Mouse (Mus musculus) heart, embryonic 12.5 days (tissue): Measurements from ENCODE around the gene Olfr320. TPM values are rescaled to one million over a fixed set of nuclear protein-coding genes. Genes with fewer than 3 reads are reported as not detected.
"Not testable (repeated sequence)": the region's sequence is repeated elsewhere in the genome, so short reads cannot be mapped to it uniquely, and the experiment has no call there.

Experiments
- ATAC-seq: fragments of 200-750 bp; cut with Nextera tagmentation; 2 replicates; pipeline ENCODE4 v1.8.0; 2017; ENCODE audit warnings: moderate TSS enrichment, moderate library complexity; ENCODE audit not compliant: insufficient number of reproducible peaks, low FRiP score
- H3K27ac ChIP-seq: fragments of 300-500 bp; sonication (generic); 2 replicates; pipeline ENCODE4 v1.5.1; 2016; ENCODE audit warnings: mild to moderate bottlenecking, moderate library complexity; ENCODE audit not compliant: poor library complexity, severe bottlenecking
- H3K27me3 ChIP-seq: fragments of 300-500 bp; sonication (generic); replicated peaks from 2 replicates; pipeline ENCODE4 v1.6.1; 2016; ENCODE audit warnings: mild to moderate bottlenecking, moderate library complexity
- H3K36me3 ChIP-seq: fragments of 300-500 bp; sonication (generic); 2 replicates; pipeline ENCODE4 v1.6.1; 2016; ENCODE audit warnings: mild to moderate bottlenecking, moderate library complexity
- H3K4me1 ChIP-seq: fragments of 300-500 bp; sonication (generic); replicated peaks from 2 replicates; pipeline ENCODE4 v1.6.1; 2016; ENCODE audit warnings: mild to moderate bottlenecking
- H3K4me2 ChIP-seq: fragments of 300-500 bp; sonication (generic); 2 replicates; pipeline ENCODE4 v1.6.1; 2016; ENCODE audit warnings: mild to moderate bottlenecking, moderate library complexity
- H3K4me3 ChIP-seq: fragments of 300-500 bp; sonication (generic); 2 replicates; pipeline ENCODE4 v1.5.1; 2016; ENCODE audit warnings: mild to moderate bottlenecking
- H3K9ac ChIP-seq: fragments of 300-500 bp; sonication (generic); 2 replicates; pipeline ENCODE4 v1.6.1; 2016; ENCODE audit warnings: mild to moderate bottlenecking, moderate library complexity
- H3K9me3 ChIP-seq: fragments of 300-500 bp; sonication (generic); replicated peaks from 2 replicates; pipeline ENCODE4 v1.6.1; 2016; ENCODE audit warnings: mild to moderate bottlenecking, moderate library complexity
- WGBS: fragments of 180-500 bp; shearing (Covaris S2); methylation state at CpG from one replicate; pipeline ENCODE4 v1.1.7; 2016; 5-methylcytosine and 5-hydroxymethylcytosine counted together
- polyA plus RNA-seq: library from polyadenylated mRNA; unstranded; fragments of >200 nt; fragmentation: Nextera tagmentation; extraction: Ambion mirVana; gene quantifications from 2 replicates; pipeline ENCODE4 v1.2.1, GENCODE M21; 2016

Gene Olfr320
- polyA plus RNA-seq, 1 experiment from 2014 or later = not detected

DNA sequence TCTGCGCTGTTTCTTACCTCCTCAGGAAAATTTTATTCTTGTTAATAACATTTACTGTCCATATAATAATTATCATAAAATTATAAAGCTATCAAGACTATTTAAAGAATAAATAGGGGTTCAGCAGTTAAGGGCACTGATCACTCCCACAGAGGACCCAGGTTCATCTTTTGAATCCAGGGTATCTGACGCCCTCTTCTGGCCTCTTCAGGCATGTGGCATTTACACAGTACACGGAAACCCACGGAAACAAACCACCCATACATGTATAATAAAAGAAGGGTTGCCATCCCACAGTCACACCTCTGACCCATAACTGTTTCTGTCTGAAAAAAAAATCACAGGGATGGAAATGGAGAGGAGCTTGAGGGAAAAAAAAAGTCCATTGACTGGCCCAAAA lies 9.1 kb upstream of the Olfr320 start:
- H3K4me2 ChIP-seq = no peak overlapping the region
- no peaks in the 10 kb centered on the region for H3K36me3 ChIP-seq
- no peaks in the 10 kb centered on the region for H3K9me3 ChIP-seq
- no peaks in the 10 kb centered on the region for H3K27me3 ChIP-seq
- no peak overlapping the region for H3K4me3 ChIP-seq
- no peak overlapping the region for H3K9ac ChIP-seq
- H3K27ac ChIP-seq = no peak overlapping the region
- no peak for ATAC-seq
- WGBS = 51% methylated on average over 4 of the region's 4 CpGs
- no peaks in the 10 kb centered on the region for H3K4me1 ChIP-seq

DNA sequence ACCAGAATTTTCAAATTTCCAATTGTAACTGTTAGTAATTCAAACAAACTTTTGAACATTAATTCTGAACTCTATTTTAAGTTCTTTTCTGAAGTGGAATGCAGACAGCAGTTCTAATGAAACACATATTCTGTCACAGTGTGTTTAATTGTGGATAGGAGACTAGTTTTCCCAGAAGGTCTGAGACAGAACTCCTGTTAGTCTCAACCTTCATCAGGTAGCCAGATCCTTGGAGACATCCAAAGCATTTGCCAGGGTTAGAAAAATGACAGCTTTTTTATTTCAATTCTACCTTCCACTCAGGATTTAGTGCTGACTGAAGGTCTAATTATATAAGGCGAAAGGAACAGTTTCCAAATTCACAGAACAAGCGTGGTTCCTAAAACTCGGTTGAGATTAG lies 18.0 kb downstream of the Olfr320 start, which contains the start of gene Olfr319:
Gene Olfr319 (plus strand): TSS at position 301 of the 400 bp plus-strand sequence.
- Histone ChIP-seq H3K4me1 (no peaks in the 10 kb centered on the region), H3K4me2 (no peak within 1 kb of the TSS), H3K27ac (no peak within 1 kb of the TSS), H3K36me3 (no peaks in the 10 kb centered on the region), H3K4me3 (no peak within 1 kb of the TSS), H3K9me3 (peaks cover 14% of the 10 kb centered on the region), H3K9ac (no peak within 1 kb of the TSS), H3K27me3 (no peaks in the 10 kb centered on the region)
- 73% methylated on average over 3 of the region's 3 CpGs for WGBS
- no peak for ATAC-seq

DNA sequence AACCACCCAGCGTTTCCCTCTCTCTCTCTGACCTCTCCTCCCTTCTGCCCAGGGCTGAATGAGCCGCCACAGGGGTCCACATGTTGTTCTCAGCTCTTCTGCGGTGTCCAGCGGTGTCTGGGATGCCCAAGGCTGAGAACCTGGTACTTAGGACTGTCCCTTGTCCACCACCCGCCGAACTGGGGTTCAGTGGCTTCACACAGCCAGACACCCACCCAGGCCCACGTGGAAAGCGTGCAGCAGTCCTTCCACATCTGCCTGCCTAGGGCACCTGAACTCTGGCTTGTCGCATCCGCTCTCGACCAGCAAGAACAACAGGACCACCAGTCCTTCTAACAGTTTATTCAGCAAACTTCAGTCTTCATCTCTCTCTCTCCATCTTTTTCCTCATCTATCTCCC lies 28.2 kb downstream of the Olfr320 start:
- Histone ChIP-seq H3K4me3 (no peak overlapping the region), H3K27ac (no peak overlapping the region), H3K9me3 (no peaks in the 10 kb centered on the region), H3K9ac (no peak overlapping the region), H3K27me3 (no peaks in the 10 kb centered on the region), H3K36me3 (no peaks in the 10 kb centered on the region), H3K4me2 (no peak overlapping the region), H3K4me1 (no peaks in the 10 kb centered on the region)
- ATAC-seq = no peak
- 75% methylated on average over 11 of the region's 11 CpGs for WGBS

DNA sequence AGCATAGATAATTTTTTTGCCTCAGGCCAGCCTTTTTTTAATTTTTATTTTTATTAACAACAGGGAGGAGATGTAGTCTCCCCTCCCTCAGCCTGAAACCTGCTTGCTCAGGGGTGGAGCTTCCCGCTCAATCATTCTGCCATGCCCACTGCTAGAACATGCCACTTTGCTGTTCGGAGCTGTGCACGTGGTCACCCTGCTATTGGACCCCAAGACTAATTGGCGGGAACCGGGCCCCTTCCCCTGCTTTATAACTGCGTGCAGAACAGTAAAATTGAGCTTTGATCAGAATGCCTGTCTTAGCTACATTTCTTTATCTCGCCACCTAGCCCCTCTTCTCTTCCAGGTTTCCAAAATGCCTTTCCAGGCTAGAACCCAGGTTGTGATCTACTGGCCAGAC lies 36.8 kb downstream of the Olfr320 start:
- WGBS = 87% methylated on average over 7 of the region's 7 CpGs
- ATAC-seq, H3K4me3 ChIP-seq, H3K4me1 ChIP-seq, H3K9ac ChIP-seq, H3K36me3 ChIP-seq, H3K4me2 ChIP-seq, H3K9me3 ChIP-seq, H3K27me3 ChIP-seq, H3K27ac ChIP-seq: not testable (repeated sequence)

DNA sequence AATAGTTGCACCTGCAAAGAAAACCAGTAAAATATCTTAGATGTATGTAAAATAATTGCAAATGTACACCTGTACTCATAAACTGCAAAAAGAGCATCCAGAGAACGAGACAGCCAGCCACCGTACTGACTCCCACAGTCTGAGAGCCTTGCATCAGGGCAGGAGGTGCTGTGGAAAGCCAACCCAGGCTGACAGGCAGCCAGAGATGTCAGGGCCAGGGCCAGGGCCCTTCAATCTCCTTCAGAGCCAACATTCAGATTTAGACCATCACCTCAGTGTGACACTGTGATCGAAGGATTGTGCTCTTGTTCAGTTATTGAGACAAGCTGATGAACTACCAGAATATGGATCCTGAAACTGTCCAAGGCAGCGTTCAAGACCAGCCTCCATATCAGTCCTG lies 38.8 kb downstream of the Olfr320 start:
- Histone ChIP-seq H3K36me3 (no peaks in the 10 kb centered on the region), H3K4me3 (no peak overlapping the region), H3K9me3 (no peaks in the 10 kb centered on the region), H3K4me2 (no peak overlapping the region), H3K27me3 (no peaks in the 10 kb centered on the region), H3K27ac (no peak overlapping the region), H3K9ac (no peak overlapping the region), H3K4me1 (no peaks in the 10 kb centered on the region)
- no peak for ATAC-seq
- WGBS = 78% methylated on average over 4 of the region's 4 CpGs

DNA sequence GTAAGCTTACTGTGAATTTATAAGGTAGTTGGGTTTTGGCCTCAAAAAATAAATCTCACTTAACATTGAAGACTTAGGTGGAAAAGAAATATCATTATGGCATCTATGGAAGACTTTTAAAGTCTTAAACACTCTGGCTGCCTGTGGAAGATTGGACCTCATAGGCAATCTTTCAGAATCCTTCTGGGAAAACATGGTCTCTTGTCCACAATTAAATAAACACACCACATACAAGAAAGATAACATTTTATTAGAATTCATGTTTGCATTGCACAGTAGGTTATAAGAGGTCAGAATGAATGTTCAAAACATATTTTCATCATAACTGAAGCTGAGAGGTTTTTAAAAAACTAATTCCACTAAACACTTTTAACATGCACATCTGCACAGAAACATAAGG lies 43.0 kb downstream of the Olfr320 start, which contains the start of gene Olfr318:
Gene Olfr318 (minus strand): TSS at position 101 of the 400 bp plus-strand sequence.
- Histone ChIP-seq H3K4me2 (no peak within 1 kb of the TSS), H3K9ac (no peak within 1 kb of the TSS)
- no peak for ATAC-seq

DNA sequence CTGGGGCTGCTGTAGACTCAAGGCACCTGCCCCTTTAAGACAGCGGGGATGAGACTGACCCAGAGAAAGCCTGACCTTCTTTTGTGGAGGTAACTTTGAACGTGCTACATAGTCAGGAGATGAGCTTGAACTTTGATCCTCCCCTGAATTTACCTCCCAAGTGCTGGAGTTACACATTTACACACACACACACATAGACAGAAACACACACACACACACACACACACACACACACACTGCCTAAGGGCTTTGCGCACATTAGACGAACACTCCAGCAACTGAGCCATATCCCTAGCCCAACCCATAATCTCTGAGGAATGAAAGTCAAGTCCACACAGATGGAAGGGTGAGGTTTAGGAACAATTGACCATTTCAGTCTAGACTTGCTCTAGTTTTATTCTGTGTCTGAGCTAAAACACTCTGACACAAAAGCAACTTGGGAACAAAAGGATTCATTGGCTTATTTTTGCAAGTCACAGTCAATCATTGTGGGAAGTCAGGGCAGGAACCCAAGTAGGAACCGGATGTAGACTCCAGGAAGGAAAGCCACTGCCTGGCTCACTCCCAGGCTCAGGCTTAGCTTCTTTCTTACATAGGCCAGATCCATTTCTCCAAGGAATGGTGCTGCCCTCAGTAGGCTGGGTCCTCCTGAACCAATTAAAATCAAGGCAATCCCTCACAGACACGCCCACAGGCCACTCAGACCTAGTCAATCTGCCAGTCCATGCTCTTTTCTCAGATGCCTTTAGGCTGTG lies 47.2 kb downstream of the Olfr320 start:
- not testable (repeated sequence) for H3K9me3 ChIP-seq, H3K4me2 ChIP-seq, H3K27me3 ChIP-seq, ATAC-seq, H3K9ac ChIP-seq, H3K36me3 ChIP-seq, H3K4me3 ChIP-seq, H3K4me1 ChIP-seq, H3K27ac ChIP-seq
- WGBS = 73% methylated on average over 6 of the region's 6 CpGs

More for the DNA sequence above, 43.0 kb downstream of the Olfr320 start, which contains the start of gene Olfr318:
- no peaks in the 10 kb centered on the region for H3K4me1 ChIP-seq
- no peak within 1 kb of the TSS for H3K27ac ChIP-seq
- H3K9me3 ChIP-seq = 0 out of 2 replicates have a peak, but pooled peaks cover 3% of the 10 kb centered on the region
- no peak within 1 kb of the TSS for H3K4me3 ChIP-seq
- H3K36me3 ChIP-seq = no peaks in the 10 kb centered on the region
- H3K27me3 ChIP-seq = no peaks in the 10 kb centered on the region

DNA sequence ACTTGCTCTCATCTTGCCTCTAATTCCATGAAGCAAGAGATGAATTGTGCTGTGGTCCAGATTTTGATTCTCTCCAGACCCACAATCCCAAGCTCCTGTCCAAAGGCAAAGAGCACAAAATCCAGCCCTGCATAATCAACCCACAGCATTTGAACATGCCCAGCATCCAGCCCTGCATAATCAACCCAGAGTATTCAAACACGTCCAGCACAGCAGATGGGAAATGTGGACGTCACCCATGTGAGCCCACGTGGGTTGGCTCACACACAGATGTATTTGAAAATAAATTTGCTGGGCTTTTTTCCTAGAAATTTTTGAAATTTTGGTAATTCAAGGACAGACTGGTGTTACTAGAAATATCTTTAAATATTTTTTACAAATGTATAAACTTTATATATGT lies 52.5 kb downstream of the Olfr320 start:
- no peaks in the 10 kb centered on the region for H3K27me3 ChIP-seq
- no peaks in the 10 kb centered on the region for H3K36me3 ChIP-seq
- no peak overlapping the region for H3K27ac ChIP-seq
- ATAC-seq = no peak
- H3K9me3 ChIP-seq = no peaks in the 10 kb centered on the region
- no peaks in the 10 kb centered on the region for H3K4me1 ChIP-seq
- 54% methylated on average over 3 of the region's 3 CpGs for WGBS
- no peak overlapping the region for H3K9ac ChIP-seq
- no peak overlapping the region for H3K4me2 ChIP-seq
- no peak overlapping the region for H3K4me3 ChIP-seq

Other genes starting within 250 kb of the Olfr320 start
- gene Gm12253, start 248.5 kb upstream of the Olfr320 start, polyA plus RNA-seq = not detected in 2 replicates
- not detected in 2 replicates for gene Lypd9, start 228.2 kb upstream of the Olfr320 start, polyA plus RNA-seq
- gene Olfr30, start 218.8 kb upstream of the Olfr320 start, polyA plus RNA-seq = not detected in 2 replicates
- gene Olfr332, start 188.5 kb upstream of the Olfr320 start, polyA plus RNA-seq = not detected in 2 replicates
- gene Olfr331, start 178.5 kb upstream of the Olfr320 start, polyA plus RNA-seq = not detected in 2 replicates
- not detected in 2 replicates for gene Olfr330, start 146.3 kb upstream of the Olfr320 start, polyA plus RNA-seq
- not detected in 2 replicates for gene Olfr329-ps, start 134.7 kb upstream of the Olfr320 start, polyA plus RNA-seq
- gene Olfr328, start 125.5 kb upstream of the Olfr320 start, polyA plus RNA-seq = not detected in 2 replicates
- gene Olfr224, start 110.5 kb upstream of the Olfr320 start, polyA plus RNA-seq = not detected in 2 replicates
- gene Olfr325, start 103.4 kb upstream of the Olfr320 start, polyA plus RNA-seq = not detected in 2 replicates
- gene Olfr324, start 86.0 kb upstream of the Olfr320 start, polyA plus RNA-seq = not detected in 2 replicates
- gene 2210407C18Rik, start 65.0 kb upstream of the Olfr320 start, polyA plus RNA-seq = not detected in 2 replicates
- gene Olfr323, start 50.6 kb upstream of the Olfr320 start, polyA plus RNA-seq = not detected in 2 replicates
- 1.5 and 2.0 TPM in 2 replicates for gene Trim58, start 40.6 kb upstream of the Olfr320 start, polyA plus RNA-seq
- not detected in 2 replicates for gene Olfr322, start 22.3 kb upstream of the Olfr320 start, polyA plus RNA-seq
- not detected in 2 replicates for gene Olfr319, start 18.1 kb downstream of the Olfr320 start, polyA plus RNA-seq
- not detected in 2 replicates for gene Olfr318, start 42.9 kb downstream of the Olfr320 start, polyA plus RNA-seq
- gene Olfr317, start 58.1 kb downstream of the Olfr320 start, polyA plus RNA-seq = not detected in 2 replicates
- gene Olfr316, start 71.6 kb downstream of the Olfr320 start, polyA plus RNA-seq = not detected in 2 replicates
- not detected in 2 replicates for gene Olfr315, start 92.1 kb downstream of the Olfr320 start, polyA plus RNA-seq
- gene Olfr314, start 101.9 kb downstream of the Olfr320 start, polyA plus RNA-seq = 0.10 TPM in 1 of 2 replicates, not detected in the other
- gene Fam183b, start 120.9 kb downstream of the Olfr320 start, polyA plus RNA-seq = 0.65 and 1.1 TPM in 2 replicates
- 0.18 TPM in 1 of 2 replicates, not detected in the other for gene Olfr313, start 133.9 kb downstream of the Olfr320 start, polyA plus RNA-seq
- 0.10 and 0.12 TPM in 2 replicates for gene Olfr312, start 148.1 kb downstream of the Olfr320 start, polyA plus RNA-seq
- gene Olfr311, start 158.2 kb downstream of the Olfr320 start, polyA plus RNA-seq = not detected in 2 replicates
- 4.6 and 5.4 TPM in 2 replicates for gene Gm12258, start 166.1 kb downstream of the Olfr320 start, polyA plus RNA-seq
- 3.6 and 4.8 TPM in 2 replicates for gene 2810021J22Rik, start 186.1 kb downstream of the Olfr320 start, polyA plus RNA-seq
- 4.4 and 5.1 TPM in 2 replicates for gene Zfp39, start 223.1 kb downstream of the Olfr320 start, polyA plus RNA-seq
- 0.11 and 0.13 TPM in 2 replicates for gene Btnl10, start 236.8 kb downstream of the Olfr320 start, polyA plus RNA-seq